Mouse (Mus musculus): ENCODE measurements around the gene Gad2.

DNA sequence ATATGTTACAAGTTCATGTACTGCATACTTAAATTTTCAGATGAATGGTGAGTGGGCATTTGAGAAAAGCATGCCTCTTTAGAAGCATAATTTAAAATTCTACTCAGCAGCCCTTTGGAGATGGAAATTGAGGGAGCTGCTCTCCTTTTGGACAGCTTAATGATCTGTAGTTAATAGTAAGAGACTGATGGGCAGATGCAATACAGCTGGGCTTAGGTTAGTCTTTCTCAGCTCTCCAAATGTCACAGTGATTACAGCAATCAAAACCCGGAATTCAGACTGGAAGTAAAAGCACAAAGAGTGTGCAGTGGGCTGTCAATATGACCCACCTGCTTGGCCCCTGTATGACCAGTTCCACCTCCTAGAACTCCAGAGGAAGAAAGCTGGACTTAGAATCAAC is 24.1 kb downstream of the Gad2 start:
- TF ChIP-seq CTCF (IDR thresholded peaks at IDR 0.05; ENCODE audit: control insufficient read depth, insufficient read depth, low read length) (no peak), POLR2A (IDR thresholded peaks at IDR 0.05; ENCODE audit: borderline replicate concordance, control insufficient read depth, low read depth, low read length) (no peak)
